Mouse (Mus musculus): ENCODE data around the gene Sult5a1.

Gene Sult5a1

DNA sequence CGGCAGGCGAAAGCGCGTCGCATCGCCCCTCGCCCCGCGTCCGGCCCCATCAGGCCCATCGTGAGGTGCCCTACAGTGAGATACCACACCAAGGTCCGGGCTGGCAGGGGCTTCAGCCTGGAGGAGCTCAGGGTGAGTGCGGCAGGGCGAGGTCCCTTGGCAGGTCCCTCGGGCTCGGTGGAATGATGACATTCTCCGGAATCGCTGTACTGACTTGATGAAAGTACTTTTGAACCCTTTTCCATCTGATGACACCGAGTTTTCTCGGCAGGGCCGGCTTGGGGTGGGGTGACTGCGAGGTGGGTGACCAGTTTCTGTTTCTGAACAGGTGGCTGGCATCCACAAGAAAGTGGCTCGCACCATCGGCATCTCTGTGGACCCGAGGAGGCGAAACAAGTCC lies 55.3 kb downstream of the Sult5a1 start:
- CTCF ChIA-PET = interaction anchor here (0.5 kb wide), 1 partner anchor 163 kb away, joined by 7 read pairs; no protein-coding TSS in a partner anchor

DNA sequence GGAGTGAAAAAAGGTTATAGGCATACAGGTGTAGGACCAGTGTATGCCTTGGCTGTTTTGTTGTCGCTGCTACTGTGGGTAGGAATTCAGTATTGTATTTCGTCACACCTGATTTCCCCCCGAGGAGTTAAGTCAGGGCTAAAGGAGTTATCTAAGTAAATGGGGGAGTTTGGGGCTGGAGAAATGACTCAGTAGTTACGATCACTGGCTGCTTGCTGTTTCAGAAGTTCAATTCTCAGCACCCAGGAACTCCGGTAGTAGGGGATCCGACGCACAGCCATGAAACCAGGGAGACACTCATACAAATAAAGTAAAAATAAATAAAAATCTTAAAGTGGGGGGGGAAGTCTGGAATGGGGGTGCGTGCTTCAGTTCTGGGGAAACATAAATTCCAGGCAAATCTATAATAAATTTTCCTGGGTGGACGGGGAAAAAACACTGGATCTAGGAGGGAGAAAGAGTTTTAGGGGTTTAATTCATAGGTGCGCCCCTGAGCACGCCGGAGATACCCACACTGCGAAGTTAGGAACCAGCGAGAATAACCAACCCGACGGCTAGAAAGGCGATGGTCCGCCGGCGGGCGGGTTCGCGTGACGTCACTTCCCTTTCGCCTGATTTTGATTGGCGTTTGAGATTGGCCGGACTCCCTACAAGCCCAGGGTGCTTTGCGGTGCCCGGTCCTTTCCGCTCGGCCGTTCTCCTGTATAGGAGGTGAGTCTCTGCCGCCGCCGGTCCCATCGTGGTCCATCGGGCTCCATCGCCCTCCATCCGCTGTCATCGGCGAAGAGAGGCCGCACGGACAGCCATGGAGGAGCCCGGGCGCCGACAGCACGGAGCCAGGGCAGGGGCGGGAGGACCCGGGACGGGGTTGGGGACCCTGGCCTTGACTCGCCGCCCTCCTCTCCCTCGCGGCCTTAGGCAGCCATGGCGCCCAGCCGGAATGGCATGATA lies 56.1 kb downstream of the Sult5a1 start, which contains the start of gene Rpl13:
Gene Rpl13 (plus strand): TSS at position 616 of the 951 bp plus-strand sequence.
- CTCF ChIA-PET = no interaction called here

DNA sequence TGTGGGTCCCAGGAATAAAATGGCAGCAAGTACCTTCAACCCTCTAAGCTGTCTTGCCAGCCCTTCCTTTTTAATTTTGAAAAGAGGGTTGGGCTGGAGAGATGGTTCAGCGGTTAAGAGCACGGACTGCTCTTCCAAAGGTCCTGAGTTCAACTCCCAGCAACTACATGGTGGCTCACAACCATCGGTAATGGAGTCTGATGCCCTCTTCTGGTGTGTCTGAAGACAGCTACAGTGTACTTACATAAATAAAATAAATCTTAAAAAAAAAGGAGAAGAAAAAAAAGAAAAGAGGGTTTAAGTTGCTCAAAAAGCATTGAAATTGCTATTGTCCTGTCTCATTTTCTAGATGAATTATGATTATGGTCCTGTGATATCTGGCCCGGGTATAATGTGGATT lies 56.9 kb downstream of the Sult5a1 start:
- CTCF ChIA-PET = no interaction called here

DNA sequence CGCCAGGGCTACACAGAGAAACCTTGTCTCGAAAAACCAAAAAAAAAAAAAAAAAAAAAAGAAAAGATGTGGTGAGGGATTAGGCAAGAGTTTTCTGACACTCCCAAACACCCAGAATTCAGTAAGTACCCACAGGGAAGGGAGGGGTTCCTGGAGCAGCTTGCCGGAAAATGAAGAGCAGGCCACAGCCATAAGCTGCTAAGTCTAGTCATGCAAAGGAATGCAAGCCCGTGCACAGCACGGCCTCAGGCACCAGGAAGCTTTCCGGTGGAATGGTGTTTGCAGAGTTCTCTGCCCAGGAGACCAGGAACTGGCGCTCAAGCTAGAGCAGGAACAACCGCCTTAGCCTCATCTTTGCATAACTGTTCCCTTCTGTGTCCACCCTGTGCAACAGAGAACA lies 57.8 kb downstream of the Sult5a1 start:
- CTCF ChIA-PET = interaction anchor here (0.7 kb wide), 1 partner anchor 803 kb away, joined by 3 read pairs; no protein-coding TSS in a partner anchor

DNA sequence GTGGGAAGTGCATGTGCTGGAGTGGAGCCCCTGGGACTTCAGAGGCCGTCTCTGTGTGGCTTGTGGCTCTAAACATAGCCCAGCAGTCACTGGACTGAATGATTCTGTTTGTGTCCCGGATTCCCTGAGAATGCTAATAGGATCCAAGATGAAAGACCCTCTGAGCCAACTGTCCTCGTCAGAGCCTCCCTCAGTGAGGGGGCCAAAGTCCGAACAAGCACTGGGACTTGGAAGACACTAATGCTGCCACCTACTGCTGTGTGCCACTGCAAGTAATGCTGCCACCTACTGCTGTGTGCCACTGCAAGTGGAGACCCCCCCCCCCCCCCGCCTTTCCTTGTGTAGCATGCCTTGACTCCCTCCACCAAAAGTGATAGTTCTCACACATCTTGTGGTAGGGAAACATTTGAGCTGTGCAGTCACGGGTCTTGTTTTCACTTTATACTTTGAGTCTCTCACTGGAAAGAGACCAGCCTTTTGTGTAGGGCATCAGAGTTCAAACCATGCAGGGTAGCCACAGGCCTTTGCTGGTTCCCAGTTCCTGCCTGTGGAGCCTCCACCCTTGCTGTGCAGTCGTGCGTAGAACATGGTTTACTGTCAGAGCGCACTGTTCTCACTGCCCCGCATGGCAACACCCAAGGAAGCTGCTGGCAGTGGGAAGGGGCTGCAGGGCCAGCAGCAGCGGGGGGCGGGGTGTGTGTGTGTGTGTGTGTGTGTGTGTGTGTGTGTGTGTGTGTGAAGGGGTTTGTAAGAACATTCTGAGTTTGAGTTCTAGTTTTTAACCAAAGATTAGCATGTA lies 60.1 kb downstream of the Sult5a1 start:
- CTCF ChIA-PET = no interaction called here

DNA sequence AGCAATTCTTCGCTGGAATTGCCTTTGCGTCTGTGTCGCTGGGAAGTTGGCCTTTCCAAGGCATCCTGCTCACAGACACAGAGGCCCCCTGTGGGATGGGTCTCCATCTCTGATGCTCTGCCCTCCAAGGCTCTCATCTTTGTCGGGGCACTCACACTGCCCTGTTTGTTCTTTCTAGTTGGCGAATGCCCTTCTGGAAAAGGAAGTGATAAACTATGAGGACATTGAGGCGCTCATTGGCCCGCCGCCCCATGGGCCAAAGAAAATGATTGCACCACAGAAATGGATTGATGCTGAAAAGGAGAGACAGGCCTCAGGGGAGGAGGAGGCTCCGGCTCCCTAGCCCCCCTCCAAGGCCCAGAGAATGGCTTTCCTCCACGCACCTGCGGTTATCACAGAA lies 60.9 kb downstream of the Sult5a1 start:
- CTCF ChIA-PET = no interaction called here

Data from spleen, embryonic (tissue).